Mouse (Mus musculus): ENCODE results near the gene Mink1. TPM values are rescaled to one million over a fixed set of nuclear protein-coding genes. Genes with fewer than 3 reads are reported as not detected.

The Mink1 gene
- total and polyA plus RNA-seq, 3 experiments, result 33.8 to 230 (median 57.3) TPM

- TF ChIP-seq POLR2AphosphoS2 (IDR thresholded peaks at IDR 0.05; ENCODE audit: low read length), result peak; percentile 72; the same call in 1 of the 2 replicates
- TF ChIP-seq UBTF (IDR thresholded peaks at IDR 0.05; ENCODE audit: borderline replicate concordance, insufficient read depth, low read depth, low read length), result no peak
- no peak for TF ChIP-seq NRF1 (IDR thresholded peaks at IDR 0.05; ENCODE audit: insufficient read depth, low read depth, low read length, poor library complexity, severe bottlenecking)
- no peak for TF ChIP-seq MXI1 (IDR thresholded peaks at IDR 0.05; ENCODE audit: low read depth, low read length)
- TF ChIP-seq POLR2A (IDR thresholded peaks at IDR 0.05; ENCODE audit: control insufficient read depth in 1 of 2, insufficient read depth in 1 of 2, low read depth in 1 of 2, low read length in 2 of 2, poor library complexity in 1 of 2), result peak in 1 of 2 experiments; percentile 62; a peak in 1 of 4 replicates
- no peak for TF ChIP-seq CTCF (IDR thresholded peaks at IDR 0.05 in 2 of 3, conservative IDR thresholded peaks at IDR 0.05 in 1 of 3; ENCODE audit: control insufficient read depth in 1 of 3, insufficient read depth in 1 of 3, low read depth in 2 of 3, low read length in 3 of 3, poor library complexity in 1 of 3, severe bottlenecking in 1 of 3)
- TF ChIP-seq KAT2A (conservative IDR thresholded peaks at IDR 0.05; ENCODE audit: low read depth, low read length), result no peak
- TF ChIP-seq JUND (IDR thresholded peaks at IDR 0.05; ENCODE audit: low read depth, low read length), result 0 out of 2 replicates have a peak, but pooled peaks have one; percentile 26
- TF ChIP-seq MYC (IDR thresholded peaks at IDR 0.05; ENCODE audit: low read depth, low read length), result no peak
- TF ChIP-seq NELFE (IDR thresholded peaks at IDR 0.05; ENCODE audit: low read depth, low read length), result peak; percentile 43
- TF ChIP-seq RAD21 (IDR thresholded peaks at IDR 0.05; ENCODE audit: low read depth, low read length), result no peak
- peak; percentile 72 for TF ChIP-seq ZMIZ1 (IDR thresholded peaks at IDR 0.05; ENCODE audit: low read depth, low read length)
- peak; percentile 61 for TF ChIP-seq ZNF384 (IDR thresholded peaks at IDR 0.05; ENCODE audit: low read depth, low read length)
- TF ChIP-seq MAFK (IDR thresholded peaks at IDR 0.05; ENCODE audit: borderline replicate concordance, low read depth, low read length), result no peak
- peak; percentile 53; the same call in 1 of the 2 replicates for TF ChIP-seq HCFC1 (IDR thresholded peaks at IDR 0.05; ENCODE audit: low read depth, low read length)
Measured at GRCm38 (mm10) chr11:70650322-70651175, 87.9 kb downstream of the Mink1 start (continued).

GRCm38 (mm10) chr11:70651391-70651790, 88.7 kb downstream of the Mink1 start:
- H3K27ac ChIP-seq (ENCODE audit: control insufficient read depth, low read depth, low read length), result peak overlapping the region; percentile 73; the same call in 1 of the 2 replicates
- peak overlapping the region; percentile 99 for H3K9ac ChIP-seq (ENCODE audit: control insufficient read depth, low read depth, low read length, poor library complexity, severe bottlenecking)
- H3K36me3 ChIP-seq (ENCODE audit: control insufficient read depth in 1 of 2, insufficient read depth in 2 of 2, low read length in 2 of 2), result peaks cover 17 to 46% of the 10 kb centered on the region in 2 experiments
- H3K4me1 ChIP-seq (ENCODE audit: control insufficient read depth in 1 of 2, insufficient read depth in 2 of 2, low read length in 2 of 2), result peaks cover 12 to 41% of the 10 kb centered on the region in 2 experiments
- peak; percentile 69 for TF ChIP-seq USF1 (IDR thresholded peaks at IDR 0.05; ENCODE audit: low read depth, low read length)
- peak; percentile 75 for TF ChIP-seq POLR2AphosphoS2 (IDR thresholded peaks at IDR 0.05; ENCODE audit: low read length)
- no peak for TF ChIP-seq ZKSCAN1 (IDR thresholded peaks at IDR 0.05; ENCODE audit: low read depth, low read length)
- 0 out of 4 replicates have a peak, but pooled peaks of 1 of the 2 experiments have one; percentile 6 for TF ChIP-seq POLR2A (IDR thresholded peaks at IDR 0.05; ENCODE audit: control insufficient read depth in 1 of 2, insufficient read depth in 1 of 2, low read depth in 1 of 2, low read length in 2 of 2, poor library complexity in 1 of 2)
- TF ChIP-seq ZMIZ1 (IDR thresholded peaks at IDR 0.05; ENCODE audit: low read depth, low read length), result 0 out of 2 replicates have a peak, but pooled peaks have one; percentile 14
- no peak for TF ChIP-seq NRF1 (IDR thresholded peaks at IDR 0.05; ENCODE audit: insufficient read depth, low read depth, low read length, poor library complexity, severe bottlenecking)
- no peaks in the 10 kb centered on the region for H3K9me3 ChIP-seq (replicated peaks; ENCODE audit: insufficient read depth, low read length)
- no peaks in the 10 kb centered on the region for H3K27me3 ChIP-seq (ENCODE audit: control insufficient read depth in 1 of 2, insufficient read depth in 2 of 2, low read length in 2 of 2)
- DNase-seq (ENCODE audit: low read depth, low spot score), result peak; percentile 65
- no peak overlapping the region for H3K4me3 ChIP-seq (ENCODE audit: control insufficient read depth in 1 of 2, insufficient read depth in 1 of 2, low read depth in 2 of 2, low read length in 2 of 2)
- peaks cover 78% of the 10 kb centered on the region for H3K79me2 ChIP-seq (ENCODE audit: control insufficient read depth, insufficient read depth, low read length, poor library complexity)

Measured in MEL (cell line).